Mouse (Mus musculus) c-Kit-negative CD71-positive TER-119-positive erythroid progenitor cells, embryonic 14.5 days (primary cell): Measurements from ENCODE around the gene Lhfp.
"Not testable (repeated sequence)": the region's sequence is repeated elsewhere in the genome, so short reads cannot be mapped to it uniquely, and the experiment has no call there.

Experiments used
- DNase-seq: peaks from one replicate; pipeline ENCODE4 v3.0.0-alpha.2; 2013; ENCODE audit warnings: low read depth, low spot score

The Lhfp gene

GRCm38 (mm10) chr3:53087156-53087805 lies 46.0 kb downstream of the Lhfp start:
- no peak for DNase-seq

DNA sequence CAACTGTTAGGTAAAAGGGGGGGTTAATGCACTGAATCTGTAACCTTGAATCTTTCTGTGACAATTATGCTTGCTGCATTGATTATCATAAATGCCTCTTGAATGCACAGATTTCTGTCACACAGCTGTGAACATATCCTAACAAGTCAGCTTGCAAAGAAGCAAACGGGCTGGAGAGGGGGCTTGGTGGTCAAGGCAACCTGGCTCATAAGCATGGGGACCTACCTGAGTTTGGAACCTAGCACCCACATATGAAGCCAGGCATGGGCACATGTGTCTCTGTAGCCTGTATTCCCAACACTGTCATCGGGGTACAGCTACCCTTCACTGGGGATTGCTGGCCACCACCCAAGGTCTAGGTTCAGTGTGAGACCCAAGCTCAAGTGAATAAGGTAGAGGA lies 48.6 kb downstream of the Lhfp start:
- DNase-seq = no peak

DNA sequence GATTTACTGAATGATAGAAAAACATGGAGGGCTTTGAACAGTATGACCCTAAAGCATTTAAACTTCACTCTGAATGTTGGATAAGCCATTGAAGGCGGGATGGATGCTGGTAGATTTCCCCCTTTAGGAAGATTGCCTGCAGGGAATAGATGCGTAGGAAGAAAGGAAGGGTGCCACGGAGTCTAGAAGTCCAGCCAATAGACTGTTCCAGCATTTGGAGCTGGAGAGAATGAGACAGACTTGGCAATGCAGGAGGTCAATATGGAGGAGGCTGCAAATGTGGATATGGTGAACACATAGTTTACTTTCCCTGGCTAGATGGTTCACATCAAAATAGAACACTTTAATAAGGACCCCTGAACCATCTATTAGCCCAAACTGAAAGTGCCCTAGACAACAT lies 58.9 kb downstream of the Lhfp start:
- no peak for DNase-seq

- no peak for DNase-seq
Measured at GRCm38 (mm10) chr3:53100803-53101202, 59.5 kb downstream of the Lhfp start.

GRCm38 (mm10) chr3:53101711-53102110 lies 60.4 kb downstream of the Lhfp start:
- DNase-seq = no peak

DNA sequence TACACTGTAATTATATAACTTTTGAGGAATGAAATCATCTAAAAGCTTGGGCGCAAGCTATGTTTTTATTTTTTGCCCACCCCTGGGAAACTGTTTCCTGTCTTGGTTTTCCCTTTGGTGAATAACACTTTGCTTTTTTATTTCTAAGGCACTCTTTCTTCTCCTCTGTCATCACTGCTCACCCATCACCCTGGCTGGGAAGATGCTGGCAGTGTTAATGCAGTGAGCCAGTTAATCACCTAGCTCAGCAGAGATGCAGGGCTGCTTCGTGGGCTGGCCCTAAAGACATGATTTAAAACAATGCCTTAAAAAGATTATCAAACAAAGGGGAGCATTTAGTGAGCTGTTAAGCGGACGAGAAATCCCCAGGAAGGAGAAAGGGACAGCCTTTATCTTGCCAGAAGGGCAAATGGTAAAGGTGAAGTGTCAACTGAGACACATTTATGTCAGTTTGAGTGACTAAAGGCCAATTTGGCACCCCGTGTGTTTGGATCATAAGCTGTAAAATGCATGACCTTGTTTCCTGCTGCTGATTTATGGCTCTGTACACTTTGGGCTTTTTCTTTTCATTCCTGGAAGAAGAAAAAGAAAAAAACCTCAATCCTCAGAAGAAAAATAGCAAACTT lies 60.9 kb downstream of the Lhfp start:
- no peak for DNase-seq

- no peak for DNase-seq
Measured at GRCm38 (mm10) chr3:53102757-53103153, 61.4 kb downstream of the Lhfp start.

GRCm38 (mm10) chr3:53108594-53109373 lies 67.5 kb downstream of the Lhfp start:
- no peak for DNase-seq

GRCm38 (mm10) chr3:53109879-53110278 lies 68.6 kb downstream of the Lhfp start:
- no peak for DNase-seq

- DNase-seq = no peak
Measured at GRCm38 (mm10) chr3:53112048-53112447, 70.7 kb downstream of the Lhfp start.

- not testable (repeated sequence) for DNase-seq
Measured at GRCm38 (mm10) chr3:53118755-53119154, 77.4 kb downstream of the Lhfp start.

DNA sequence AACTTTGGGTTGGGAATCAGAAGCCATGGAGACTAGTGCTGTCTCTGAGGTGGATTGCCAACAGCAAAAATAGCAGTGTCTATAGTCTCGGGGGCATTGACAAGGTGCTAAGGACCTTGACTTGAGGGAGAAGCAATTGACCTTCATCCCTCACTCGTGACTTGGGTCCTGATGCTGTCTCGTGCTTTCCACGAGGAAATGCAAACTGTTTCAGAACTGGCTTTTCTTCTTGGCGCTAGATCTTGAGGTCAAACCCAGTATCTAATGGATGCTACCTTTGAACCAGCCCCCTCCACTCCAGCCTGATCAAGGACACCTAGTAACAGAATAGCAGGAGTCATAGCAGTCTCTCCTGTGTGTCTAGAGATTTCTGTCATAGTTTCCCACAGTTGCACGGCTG lies 78.7 kb downstream of the Lhfp start:
- DNase-seq = no peak

- DNase-seq = no peak
Measured at GRCm38 (mm10) chr3:53125495-53125894, 84.2 kb downstream of the Lhfp start.

- no peak for DNase-seq
Measured at GRCm38 (mm10) chr3:53138785-53139184, 97.5 kb downstream of the Lhfp start.

GRCm38 (mm10) chr3:53139205-53139604 lies 97.9 kb downstream of the Lhfp start:
- DNase-seq = no peak

DNA sequence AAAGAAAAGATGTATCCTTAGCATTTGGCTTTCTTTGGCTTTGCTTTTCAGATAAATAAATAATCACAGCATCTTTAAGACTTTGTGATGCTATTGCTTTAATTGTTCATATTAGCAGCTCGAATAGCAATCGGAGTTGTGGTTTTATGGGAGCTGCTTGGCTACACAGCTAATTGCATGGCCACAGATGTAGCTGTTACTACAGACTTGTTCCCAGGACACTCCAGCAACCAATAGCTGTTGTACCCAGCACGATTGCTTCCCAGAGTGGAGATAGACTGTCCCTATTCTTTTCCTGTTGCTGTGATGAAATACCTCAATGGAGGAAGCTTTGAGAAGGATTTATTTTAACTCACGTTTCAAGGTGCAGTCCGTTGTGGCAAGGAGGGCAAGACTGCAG lies 98.3 kb downstream of the Lhfp start:
- DNase-seq = no peak

DNA sequence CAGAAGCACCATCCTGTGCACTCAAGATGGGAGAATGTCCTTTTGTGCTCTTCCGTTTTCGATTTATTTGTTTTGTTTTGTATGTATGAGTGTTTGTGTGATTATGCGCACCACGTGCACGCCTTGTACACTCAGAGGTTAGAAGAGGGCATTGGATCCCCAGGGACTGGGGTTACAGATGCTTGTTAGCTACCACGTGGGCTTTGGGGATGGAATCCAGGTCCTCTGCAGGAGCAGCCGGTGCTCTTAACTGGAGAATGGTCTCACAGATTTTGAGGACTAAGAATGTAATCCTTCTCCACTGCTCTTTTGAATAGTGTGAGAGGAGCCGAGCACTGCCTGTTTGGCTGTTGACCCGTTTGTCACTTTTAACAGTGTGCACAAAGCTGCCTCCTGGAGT lies 101.2 kb downstream of the Lhfp start:
- no peak for DNase-seq

DNA sequence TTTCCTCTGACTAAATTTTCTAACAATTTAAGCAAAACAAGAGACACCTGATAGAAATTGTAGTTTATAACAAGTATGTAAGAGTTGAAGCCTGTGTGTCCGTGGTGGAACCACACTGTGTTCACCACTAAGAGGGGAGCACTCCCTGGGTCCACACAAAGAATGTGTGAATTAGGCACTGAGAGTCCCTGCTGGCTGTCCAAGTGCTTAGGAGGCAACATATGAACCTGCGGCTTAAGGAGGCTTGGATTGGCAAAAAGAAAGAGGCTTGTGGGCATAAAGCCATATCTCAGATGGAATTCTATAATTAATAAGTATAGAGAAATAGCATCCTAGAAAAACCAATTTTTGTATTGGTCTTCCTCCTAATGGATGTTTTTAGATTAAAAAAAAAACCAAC lies 104.2 kb downstream of the Lhfp start:
- no peak for DNase-seq

- no peak for DNase-seq
Measured at GRCm38 (mm10) chr3:53145946-53146345, 104.6 kb downstream of the Lhfp start.

DNA sequence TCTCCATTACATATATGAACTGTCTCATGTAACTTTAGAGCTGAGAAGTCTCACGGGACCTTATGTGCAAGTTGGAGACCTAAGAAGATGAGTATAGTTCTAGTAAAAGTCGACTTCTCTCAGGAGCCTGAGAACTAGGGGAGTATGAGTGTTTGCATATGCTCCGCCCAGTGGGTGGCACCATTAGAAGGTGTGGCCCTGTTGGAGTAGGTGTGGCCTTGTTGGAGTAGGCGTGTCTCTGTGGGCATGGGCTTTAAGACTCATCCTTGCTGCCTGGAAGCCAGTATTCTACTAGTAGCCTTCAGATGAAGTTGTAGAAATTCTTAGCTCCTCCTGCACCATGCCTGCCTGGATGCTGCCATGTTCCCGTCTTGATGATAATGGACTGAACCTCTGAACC lies 105.7 kb downstream of the Lhfp start:
- no peak for DNase-seq

DNA sequence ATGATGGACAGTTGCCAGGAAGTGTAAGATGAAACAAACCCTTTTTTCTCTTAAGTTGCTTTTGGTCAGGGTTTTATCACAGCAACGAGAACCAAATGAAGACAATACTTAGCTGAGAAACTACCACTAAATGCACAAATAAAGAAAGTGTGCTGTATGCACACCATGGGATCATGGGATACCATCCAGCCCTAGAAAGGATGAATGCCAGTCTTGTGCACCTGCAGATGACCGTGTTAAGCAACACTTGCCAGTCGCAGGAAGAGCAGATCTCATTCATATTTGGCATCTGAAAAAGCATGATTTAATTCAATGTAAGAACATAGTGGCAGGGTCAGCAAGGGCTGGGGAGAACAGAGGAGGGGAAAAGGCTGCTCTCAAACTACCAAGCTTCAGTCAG lies 107.4 kb downstream of the Lhfp start:
- DNase-seq = no peak

GRCm38 (mm10) chr3:53149625-53150320 lies 108.4 kb downstream of the Lhfp start:
- DNase-seq = no peak
